Mouse (Mus musculus) adrenal gland (tissue): ENCODE results near the gene Brd3.
"Not testable (repeated sequence)": the region's sequence is repeated elsewhere in the genome, so short reads cannot be mapped to it uniquely, and the experiment has no call there.

Source experiments
- intact Hi-C: fragments of 180-260 bp; cut with DNase I; formaldehyde crosslinking; loops from one replicate; pipeline ENCODE4 v1.15.1; 2025
- long read RNA-seq, 2 experiments: library from polyadenylated mRNA; unstranded; transcript quantifications; one replicate each; pipeline ENCODE4 v2.0.0; 2020; ENCODE audit warnings: borderline replicate concordance in 1 of 2; ENCODE audit not compliant: insufficient replicate concordance in 1 of 2

Gene Brd3
- long read RNA-seq, experiment 1, full-length matches to known transcripts, result 1 of 70 reads
- long read RNA-seq, experiment 1, partial matches to known transcripts, result 66 of 70 reads
- long read RNA-seq, experiment 1, other reads (novel, unspliced or antisense), result 3 of 70 reads
- long read RNA-seq, experiment 2, partial matches to known transcripts, result 50 of 59 reads
- long read RNA-seq, experiment 2, other reads (novel, unspliced or antisense), result 6 of 59 reads

DNA sequence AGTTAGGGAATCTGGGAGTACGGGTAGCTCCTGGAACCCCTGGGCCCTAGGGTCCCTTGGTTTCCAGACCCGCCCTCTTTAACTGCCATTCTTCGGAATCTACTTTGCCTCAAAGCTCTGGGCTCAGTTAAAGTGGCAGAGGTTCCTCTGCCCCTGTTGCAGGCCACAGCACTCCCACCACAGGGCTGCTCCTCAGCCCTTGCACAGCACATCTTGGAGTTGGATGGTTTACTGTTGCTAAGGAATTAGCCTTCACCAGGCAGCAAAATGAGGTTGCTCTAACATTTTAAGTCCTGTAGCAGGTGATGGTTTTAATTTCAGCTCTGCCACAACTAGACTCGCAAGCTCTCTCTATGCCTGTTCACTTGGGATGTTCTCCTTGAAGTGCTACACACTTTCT is at the start of gene Brd3:
TSS of gene Brd3 (minus strand) at position 101 of the 400 bp plus-strand sequence.
- intact Hi-C loops, result no loop called here

DNA sequence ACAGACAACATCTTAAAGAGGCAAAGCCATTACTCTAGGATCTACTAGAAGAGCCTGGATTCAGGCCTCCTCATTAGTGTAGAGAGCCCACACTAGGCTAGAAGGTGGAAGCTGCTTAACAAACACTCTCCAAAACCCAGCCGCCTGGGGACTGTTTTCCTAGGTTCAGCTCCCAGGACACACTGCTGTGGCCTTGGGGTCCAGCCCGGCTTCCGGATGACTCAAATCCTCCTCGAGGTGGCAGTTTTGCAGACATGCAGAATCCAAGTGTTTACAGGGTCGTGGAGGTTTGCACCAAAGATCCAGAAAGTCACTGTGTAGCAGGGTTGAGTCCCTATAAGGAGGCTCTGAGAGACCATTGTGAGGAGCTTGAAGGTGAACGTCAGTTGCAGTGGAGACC is 49.5 kb upstream of the Brd3 start:
- intact Hi-C loops, result loop anchor here (10.0 kb wide), 1 partner anchor 328 kb away; the partner anchor contains the start of gene Col5a1

DNA sequence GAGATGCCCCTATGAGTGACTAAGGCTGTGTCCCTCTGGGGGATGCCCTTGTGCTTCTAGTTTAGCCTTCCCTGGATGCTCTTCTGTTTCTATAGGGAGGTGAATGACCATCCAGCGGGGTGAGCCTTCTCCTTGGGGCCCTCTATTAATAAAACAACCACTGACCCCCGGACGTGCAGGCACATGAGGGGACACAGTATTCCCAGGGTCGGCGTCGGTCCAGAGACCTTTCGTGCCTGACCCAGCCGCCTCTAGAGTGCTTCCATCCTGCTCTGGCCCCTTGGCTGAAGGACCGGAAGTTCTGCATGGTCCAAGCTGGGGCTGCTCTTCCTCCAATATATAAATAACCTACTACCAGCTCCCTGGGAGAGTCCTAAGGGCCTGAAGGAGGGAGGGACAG is 46.8 kb upstream of the Brd3 start:
- intact Hi-C loops, result loop anchor here (5.0 to 10.0 kb wide), 3 partner anchors 123 to 418 kb away; partner anchors contain the start of genes Col5a1 and Rxra

DNA sequence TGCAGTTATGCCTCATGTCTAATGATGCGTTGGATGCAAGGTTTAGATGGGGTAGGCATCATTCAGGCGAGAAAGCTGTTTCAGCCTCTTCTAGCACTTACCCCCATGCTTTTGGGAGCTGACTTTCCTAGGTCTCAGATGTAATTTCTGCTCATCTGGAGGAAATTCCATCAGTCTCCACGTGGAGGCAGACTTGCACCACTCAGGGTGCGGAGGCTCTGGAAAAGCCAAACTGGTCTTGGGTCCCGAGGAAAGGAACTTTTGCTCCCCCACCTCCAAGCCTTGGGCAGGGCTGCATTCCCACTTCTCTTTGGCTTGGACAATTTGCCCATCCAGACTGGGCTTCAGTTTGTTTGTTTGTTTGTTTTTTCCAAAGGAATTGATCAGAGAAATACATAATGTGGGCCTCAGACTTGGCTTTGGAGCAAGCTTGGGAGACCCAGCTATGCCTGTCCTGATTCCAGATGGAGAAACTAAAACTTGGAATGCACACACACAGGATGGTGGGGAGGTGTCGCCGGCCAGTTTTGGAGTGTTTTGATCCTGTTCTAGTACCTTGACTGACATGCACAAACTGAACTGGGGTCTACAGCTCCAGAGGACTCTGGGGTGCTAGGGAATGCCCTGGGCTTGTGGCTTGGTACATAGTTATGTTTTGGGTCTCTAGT is 45.3 kb upstream of the Brd3 start:
- intact Hi-C loops, result loop anchor here (1.0 to 10.0 kb wide), 4 partner anchors 125 to 420 kb away; partner anchors contain the start of genes Col5a1 and Rxra

DNA sequence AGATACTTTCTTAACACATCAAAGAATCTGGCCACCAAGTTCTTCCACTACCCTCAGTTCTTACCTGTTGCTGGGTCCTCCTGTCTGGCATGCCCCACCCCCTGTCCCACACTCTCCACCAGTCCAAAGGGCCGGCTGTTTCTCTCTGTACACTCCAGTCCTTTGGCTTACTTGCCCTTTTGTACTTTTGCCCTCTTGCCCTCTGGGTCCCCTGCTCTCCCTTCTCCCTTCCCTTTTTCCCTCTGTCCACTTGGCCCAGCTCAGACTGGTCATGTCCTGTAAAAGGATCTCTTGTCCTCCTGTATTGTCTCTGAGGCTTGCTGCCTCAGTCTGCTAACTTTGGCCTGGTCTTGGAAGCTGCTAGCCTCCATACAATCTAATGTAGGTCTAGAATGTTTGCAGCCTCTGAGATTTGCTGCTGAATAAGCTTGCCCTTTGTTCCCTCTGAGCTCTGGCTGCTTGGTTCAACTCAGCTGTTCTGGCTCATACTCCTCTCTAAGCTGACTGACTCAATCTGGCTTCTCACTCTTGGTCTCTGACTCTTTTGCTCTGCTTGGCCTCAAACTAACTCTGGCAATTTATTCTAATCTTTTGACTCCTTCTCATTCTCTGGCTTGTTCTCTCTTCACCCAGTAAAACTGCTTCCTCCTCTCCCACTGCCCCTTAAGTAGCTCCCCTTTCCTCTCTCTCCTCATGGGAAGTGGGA is 41.4 kb upstream of the Brd3 start:
- intact Hi-C loops, result no loop called here

DNA sequence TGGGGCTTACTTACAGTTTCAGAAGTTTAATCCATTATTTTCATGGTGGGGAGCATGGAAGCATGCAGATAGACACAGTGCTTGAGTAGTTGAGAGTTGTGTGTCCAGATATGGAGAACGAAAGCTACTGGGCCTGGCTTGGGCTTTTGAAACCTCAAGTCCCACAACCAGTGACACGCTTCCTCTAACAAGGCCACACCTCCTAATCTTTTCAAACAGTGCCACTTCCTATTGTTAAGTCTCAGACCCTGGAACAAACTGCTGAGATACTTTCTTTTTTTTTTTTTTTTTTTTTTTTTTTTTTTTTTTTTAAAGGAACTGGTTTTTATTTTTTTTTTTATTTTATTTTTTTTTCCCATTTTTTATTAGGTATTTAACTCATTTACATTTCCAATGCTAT is 40.5 kb upstream of the Brd3 start:
- intact Hi-C loops, result no loop called here

DNA sequence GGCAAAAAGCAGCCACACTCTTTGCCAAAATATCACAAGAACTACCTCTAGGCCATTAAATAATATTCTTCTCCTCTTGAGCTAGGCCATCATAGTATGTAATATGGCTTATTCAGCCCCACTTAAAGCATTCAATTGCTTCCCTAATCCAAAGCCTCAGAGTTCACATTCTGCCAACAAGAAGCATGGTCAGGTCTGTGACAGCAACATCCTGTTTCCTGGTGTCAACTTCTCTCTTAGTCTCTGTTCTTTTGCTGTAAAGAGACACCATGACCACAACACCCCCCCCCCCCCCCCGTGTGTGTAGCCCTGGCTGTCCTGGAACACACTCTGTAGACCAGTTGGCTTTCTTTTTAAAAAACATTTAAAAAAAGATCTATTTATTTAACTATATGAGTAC is 39.9 kb upstream of the Brd3 start:
- intact Hi-C loops, result no loop called here

DNA sequence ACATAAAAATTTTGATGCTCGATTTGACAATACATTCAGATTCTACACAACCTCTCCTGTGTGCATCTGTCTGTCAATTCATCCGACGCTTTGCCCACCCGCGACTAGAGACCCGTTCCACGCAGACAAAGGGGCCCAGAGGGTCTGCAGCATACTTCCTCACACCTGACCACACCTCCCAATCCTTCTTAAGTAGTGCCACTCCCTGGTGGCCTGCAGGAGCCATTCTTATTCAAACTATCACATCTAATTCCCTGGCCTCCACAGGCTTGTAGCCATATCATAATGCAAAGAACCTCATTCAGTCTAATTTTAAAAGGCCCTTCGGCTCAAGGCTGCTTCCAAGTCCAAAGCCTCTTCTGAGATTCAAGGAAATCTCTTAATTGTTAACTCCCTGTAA is 38.6 kb upstream of the Brd3 start:
- intact Hi-C loops, result not testable (repeated sequence)

DNA sequence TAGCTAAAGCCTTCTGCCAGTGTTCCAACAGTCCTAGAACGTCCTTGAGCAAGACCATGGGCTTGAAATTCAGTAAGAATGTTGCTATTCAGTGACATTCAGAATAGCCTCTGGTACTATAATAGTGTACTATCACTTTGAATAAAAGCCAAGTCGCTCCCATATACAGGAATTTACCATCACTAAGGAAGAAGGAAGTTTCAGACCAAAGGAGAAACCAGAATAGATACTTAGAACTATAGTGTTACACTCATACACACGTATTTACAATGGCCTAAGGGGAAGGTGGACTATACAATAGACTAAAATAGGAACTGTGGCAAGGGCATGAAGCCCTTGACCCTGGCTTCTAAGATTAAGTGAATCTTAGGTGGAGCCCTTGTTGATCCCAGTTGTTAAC is 38.1 kb upstream of the Brd3 start:
- intact Hi-C loops, result not testable (repeated sequence)

DNA sequence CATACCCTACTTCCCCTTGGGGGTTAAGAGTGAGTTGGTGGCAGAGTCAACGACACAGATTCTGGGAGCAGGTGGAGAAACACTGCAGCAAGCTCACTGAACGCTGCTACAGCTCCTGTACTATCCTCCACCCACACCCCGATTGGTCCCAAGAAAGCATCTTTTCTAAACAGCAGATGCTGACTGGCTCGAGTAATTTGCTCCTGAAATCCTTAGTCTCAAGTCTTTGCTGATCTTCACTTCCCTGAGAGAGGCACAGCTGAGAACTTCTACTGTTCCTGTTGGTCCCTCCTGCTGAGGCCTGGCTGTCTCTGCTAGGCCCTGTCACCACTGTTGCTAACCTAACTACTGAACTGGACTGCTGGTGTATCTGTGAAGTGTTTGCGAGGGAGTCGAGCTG is 37.2 kb upstream of the Brd3 start:
- intact Hi-C loops, result no loop called here

DNA sequence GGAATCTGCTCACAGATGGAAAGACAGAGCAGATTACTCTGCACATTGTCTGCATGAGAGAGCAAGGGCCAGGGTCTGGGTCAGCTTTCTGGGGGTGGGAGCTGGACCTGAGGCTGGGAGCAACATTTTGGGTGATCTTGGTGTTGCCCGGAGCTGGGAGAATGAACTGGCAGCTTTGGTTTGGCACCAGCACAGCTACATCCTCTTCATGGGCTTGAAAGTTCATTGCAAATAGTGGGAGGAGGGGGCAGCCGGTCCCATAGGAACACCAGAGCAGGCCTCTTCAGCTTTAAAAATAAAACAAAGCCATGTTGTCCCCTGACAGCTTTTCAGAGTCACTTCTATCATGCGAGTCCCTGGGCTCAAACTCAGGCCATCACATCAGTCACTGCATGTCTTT is 33.8 kb upstream of the Brd3 start:
- intact Hi-C loops, result no loop called here

DNA sequence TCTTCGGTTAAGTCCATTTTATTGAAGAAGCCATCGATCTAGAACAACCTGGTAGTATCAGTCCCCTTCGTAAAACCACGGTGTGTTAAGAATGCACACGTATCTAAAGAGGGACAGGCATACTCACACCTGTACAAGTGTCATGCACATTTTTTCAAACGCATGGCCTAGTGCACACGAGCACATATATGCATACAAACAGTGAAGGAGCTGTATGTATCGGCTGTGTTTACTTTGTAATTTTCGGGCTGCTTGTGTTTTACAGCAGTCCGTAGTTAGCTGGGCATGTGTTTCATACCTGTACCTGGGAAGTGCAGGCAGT is 33.0 kb upstream of the Brd3 start:
- intact Hi-C loops, result no loop called here

DNA sequence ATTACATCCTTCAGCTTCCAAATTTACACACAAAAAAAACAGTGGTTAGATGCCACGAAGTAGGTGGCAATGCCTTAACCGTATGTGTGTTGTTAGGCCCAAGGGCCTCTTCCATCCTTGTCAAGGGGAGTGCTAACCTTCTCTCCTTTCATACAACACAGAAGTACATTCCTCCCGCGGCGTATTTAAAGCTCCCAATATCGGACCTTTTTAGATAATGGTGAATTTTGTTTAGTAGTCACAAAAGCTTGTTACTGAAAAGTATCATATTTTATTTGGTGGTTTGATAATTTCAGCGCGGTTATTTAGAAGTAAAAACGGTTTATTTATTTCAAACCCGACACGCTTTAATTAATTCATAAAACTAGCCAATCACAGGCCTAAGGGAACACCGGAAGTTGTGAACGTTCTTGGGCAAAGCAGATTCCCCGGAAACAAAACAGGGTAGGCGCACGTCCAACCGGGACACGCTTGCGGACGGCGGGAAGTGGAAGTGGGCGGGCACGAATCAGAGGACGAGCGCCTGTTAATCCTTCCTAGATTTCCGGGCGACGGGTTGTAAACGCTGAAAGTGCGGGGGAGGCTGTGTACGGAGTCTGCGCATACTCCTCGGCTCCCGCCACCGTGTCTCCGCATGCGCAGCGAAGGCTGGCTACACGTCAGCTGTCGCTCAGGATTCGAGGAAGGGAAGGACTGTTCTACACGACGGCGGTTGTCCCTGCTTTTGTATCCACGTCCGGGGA is 32.5 kb upstream of the Brd3 start:
- intact Hi-C loops, result no loop called here

DNA sequence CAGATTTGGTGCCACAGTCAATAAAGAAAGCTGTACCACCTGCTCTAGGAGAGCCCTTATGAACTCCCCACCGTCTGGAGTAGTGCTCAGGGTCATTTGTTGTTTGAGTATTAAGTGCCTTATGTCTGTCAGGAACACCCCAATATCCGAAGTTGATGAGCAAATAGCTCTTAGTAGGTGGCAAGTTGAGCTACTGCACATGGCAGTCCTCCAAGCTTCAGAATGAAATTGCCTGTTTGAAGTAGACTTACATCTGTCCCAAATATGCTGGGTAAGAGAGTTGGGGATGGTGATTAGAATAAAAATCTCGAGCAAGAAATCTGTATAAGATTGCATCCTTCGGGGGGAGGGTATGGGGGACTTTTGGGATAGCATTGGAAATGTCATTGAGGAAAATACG is 31.9 kb upstream of the Brd3 start:
- intact Hi-C loops, result no loop called here

DNA sequence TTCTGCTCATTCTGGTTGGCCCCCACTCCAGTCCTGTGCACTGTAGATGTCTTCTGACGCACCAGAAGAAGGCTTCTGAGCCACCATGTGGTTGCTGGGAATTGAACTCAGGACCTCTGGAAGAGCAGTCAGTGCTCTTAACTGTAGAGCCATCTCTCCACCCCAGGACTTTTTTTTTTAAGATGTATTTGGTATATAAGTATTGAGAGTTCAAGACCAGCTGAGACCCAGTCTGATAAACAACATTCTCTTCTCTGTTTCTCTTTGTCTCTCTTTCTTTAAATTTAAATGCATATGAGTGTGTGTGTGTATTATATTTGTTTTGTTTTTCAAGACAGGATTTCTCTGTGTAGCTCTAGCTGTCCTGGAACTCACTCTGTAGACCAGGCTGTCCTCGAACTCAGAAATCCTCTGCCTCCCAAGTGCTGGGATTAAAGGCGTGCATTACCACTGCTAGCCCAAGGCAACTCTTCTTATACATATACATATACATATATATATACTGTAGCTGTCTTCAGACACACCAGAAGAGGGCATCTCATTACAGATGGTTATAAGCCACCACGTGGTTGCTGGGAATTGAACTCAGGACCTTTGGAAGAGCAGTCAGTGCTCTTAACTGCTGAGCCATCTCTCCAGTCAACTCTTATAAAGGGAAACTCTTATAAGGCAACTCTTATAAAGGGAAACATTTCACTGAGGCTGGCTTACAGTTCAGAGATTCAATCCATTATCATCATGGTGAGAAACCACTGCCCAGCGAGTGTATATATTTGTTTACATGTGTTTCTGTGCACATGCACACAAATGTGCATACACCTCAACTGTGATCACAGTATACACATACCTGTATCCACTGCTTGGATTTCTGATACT is 31.2 kb upstream of the Brd3 start:
- intact Hi-C loops, result not testable (repeated sequence)

DNA sequence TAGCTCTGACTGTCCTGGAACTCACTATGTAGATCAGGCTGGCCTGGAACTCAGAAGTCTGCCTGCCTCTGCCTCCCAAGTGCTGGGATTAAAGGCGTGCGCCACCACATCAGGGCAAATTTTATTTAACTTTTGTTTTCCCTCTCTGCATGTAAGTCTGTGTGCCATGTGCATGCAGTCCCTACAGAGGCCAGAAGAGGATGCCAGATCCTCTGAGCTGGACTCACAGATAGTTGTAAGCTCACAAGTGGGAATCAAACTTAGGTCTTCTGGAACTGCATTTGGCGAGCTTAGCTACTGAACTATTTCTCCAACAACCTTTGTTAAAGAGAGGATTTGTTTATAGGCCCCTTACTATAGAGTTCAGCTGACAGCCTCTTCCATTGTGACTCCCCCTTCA is 10.8 kb upstream of the Brd3 start:
- intact Hi-C loops, result loop anchor here (5.0 to 10.0 kb wide), 3 partner anchors 46 to 233 kb away; no protein-coding TSS in a partner anchor

DNA sequence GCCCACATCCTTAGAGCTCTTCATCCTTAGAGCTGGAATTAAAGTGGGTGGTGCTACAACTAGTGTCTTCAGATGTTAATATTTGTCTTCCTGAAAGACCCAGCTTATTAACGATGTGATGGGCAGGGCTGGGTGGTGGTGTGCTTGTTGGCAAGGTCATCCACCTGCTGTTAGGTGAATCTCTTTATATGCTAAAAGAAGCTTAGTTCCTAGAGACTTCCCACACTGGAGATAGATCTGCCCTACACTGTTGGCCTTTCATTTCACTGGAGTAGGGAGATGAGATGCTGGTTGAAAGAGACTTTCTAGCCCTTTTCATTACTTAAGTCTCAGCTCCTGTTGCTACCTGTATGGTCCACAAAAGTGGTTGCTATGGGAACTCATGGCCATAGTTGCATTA is 8.8 kb upstream of the Brd3 start:
- intact Hi-C loops, result loop anchor here (5.0 to 10.0 kb wide), 3 partner anchors 44 to 231 kb away; no protein-coding TSS in a partner anchor

DNA sequence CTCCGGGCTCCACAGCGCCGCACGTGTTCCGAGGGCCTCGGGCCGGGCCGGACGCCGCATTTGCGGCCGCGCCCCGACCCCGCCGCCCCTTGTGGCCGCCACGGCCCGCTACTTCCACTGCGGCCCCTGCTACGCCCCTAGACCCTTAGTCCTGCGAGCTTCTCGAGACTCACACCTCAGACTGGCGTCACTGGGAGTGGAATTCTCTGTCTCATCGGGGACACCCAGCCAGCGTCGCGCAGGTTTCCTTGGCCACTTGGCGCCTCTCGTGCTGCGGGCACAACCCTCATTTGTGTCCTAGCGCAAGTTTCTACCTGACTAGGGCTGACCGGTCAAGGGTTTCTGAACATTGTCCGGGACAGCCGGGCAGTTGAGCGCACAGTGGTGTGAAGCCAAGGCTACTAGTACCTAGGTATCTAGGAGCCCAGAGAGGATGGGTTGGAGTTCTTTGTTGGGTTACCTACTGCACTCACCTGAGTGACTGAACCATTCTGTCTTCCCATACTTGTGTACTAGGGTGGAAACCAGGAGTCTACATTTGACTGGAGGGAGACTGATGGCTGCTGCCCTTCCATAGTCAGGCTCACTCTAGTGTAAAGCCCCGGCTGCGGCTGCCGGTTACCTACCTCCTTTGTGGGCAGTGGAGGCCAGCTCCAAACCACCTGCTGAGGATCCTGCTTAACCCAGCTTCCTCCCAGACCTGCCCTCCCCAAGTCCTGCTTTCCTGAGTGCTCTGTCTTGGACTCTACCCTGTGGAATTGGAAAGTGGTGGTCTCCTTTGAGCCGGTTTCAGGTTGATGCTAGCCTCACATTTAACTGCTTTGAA is 8.1 kb upstream of the Brd3 start:
- intact Hi-C loops, result loop anchor here (5.0 to 10.0 kb wide), 3 partner anchors 43 to 231 kb away; no protein-coding TSS in a partner anchor

DNA sequence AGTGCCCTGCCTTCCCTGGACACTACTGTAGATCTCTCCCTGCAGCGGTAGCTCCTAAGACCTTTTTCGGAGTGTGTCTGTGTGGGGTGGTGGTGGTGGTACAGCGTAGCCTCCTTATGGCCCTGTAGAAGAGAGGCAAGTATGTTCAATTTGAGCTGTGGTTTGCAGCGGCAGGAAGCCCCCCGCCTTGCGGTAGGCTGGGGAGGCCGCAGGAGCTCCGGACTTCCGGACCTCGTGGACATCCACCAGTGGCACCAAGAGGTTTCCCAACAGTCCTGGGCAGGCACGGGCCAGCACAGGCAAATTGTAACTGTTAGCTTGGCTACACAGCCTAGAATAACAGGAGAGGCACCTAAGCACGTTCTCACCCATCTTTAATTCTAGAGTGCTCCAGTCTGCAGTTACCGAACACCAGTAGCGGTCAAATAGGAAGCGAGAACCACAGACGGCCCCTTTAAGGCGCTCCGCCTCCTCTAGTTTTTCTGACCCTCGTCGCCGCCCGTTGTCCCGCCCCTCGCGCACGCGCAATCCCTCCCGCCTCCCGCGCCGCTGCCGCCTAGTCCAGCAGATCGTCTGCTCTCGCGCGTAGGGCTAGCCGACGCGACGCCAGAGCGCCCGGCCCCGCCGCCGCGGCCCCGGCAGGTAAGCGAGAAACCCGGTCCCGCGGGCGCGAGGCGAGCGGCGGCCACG is 7.3 kb upstream of the Brd3 start, which contains the start of gene Wdr5:
TSS of gene Wdr5 (plus strand) at position 519 of the 690 bp plus-strand sequence.
- intact Hi-C loops, result loop anchor here (5.0 to 10.0 kb wide), 3 partner anchors 42 to 230 kb away; no protein-coding TSS in a partner anchor
